Mouse (Mus musculus) MEL (cell line): Measurements from ENCODE around the gene Cdh19. TPM values are rescaled to one million over a fixed set of nuclear protein-coding genes. Genes with fewer than 3 reads are reported as not detected.

Experiments
- DNase-seq: peaks from one replicate; pipeline ENCODE4 v3.0.0; 2011; ENCODE audit warnings: low read depth, low spot score
- H3K27ac ChIP-seq: 2 replicates; pipeline ENCODE4 v1.5.1; 2012; ENCODE audit warnings: low read depth, mild to moderate bottlenecking, control low read depth, low read length, moderate library complexity; ENCODE audit not compliant: control insufficient read depth
- H3K27me3 ChIP-seq, 2 experiments: fragments of 150-350 bp in 1 of 2; sonication (generic) in 1 of 2; 2 replicates each; pipeline ENCODE4 v1.6.1; 2012; ENCODE audit warnings: low read length in 2 of 2, mild to moderate bottlenecking in 2 of 2, improper control_type of control experiment in 1 of 2, moderate library complexity in 1 of 2; ENCODE audit not compliant: insufficient read depth in 2 of 2, control insufficient read depth in 1 of 2
- H3K36me3 ChIP-seq, 2 experiments: 2 replicates each; pipeline ENCODE4 v1.6.1; 2012 to 2014; ENCODE audit warnings: low read length in 2 of 2, improper control_type of control experiment in 1 of 2, inconsistent platforms in 1 of 2, mild to moderate bottlenecking in 1 of 2; ENCODE audit not compliant: insufficient read depth in 2 of 2, control insufficient read depth in 1 of 2
- H3K4me1 ChIP-seq, 2 experiments: fragments of 150-350 bp in 1 of 2; sonication (generic) in 1 of 2; 2 replicates each; pipeline ENCODE4 v1.6.1; 2012; ENCODE audit warnings: low read length in 2 of 2, improper control_type of control experiment in 1 of 2, mild to moderate bottlenecking in 1 of 2; ENCODE audit not compliant: insufficient read depth in 2 of 2, control insufficient read depth in 1 of 2
- H3K4me3 ChIP-seq, 2 experiments: fragments of 150-350 bp in 1 of 2; sonication (generic) in 1 of 2; 2 replicates each; pipeline ENCODE4 v1.5.1; 2012; ENCODE audit warnings: low read depth in 2 of 2, low read length in 2 of 2, mild to moderate bottlenecking in 2 of 2, moderate library complexity in 2 of 2, control low read depth in 1 of 2, improper control_type of control experiment in 1 of 2; ENCODE audit not compliant: control insufficient read depth in 1 of 2, insufficient read depth in 1 of 2
- H3K79me2 ChIP-seq: 2 replicates; pipeline ENCODE4 v1.6.1; 2012; ENCODE audit warnings: mild to moderate bottlenecking, low read length, moderate library complexity; ENCODE audit not compliant: control insufficient read depth, poor library complexity, insufficient read depth
- H3K9ac ChIP-seq: 2 replicates; pipeline ENCODE4 v1.6.1; 2012; ENCODE audit warnings: low read depth, mild to moderate bottlenecking, control low read depth, low read length, moderate library complexity; ENCODE audit not compliant: control insufficient read depth, poor library complexity, severe bottlenecking
- H3K9me3 ChIP-seq: fragments of 150-350 bp; sonication (generic); replicated peaks from 2 replicates; pipeline ENCODE4 v1.6.1; 2012; ENCODE audit warnings: mild to moderate bottlenecking, low read length, improper control_type of control experiment, moderate library complexity; ENCODE audit not compliant: insufficient read depth
- CHD2 ChIP-seq: IDR thresholded peaks from 2 replicates; pipeline ENCODE4 v1.6.1; 2011; ENCODE audit warnings: low read length, improper control_type of control experiment
- ETS1 ChIP-seq: IDR thresholded peaks from 2 replicates; pipeline ENCODE4 v1.6.1; 2012; ENCODE audit warnings: low read depth, mild to moderate bottlenecking, inconsistent platforms, low read length, improper control_type of control experiment, moderate library complexity
- GABPA ChIP-seq: IDR thresholded peaks from 2 replicates; pipeline ENCODE4 v1.6.1; 2012; ENCODE audit warnings: low read depth, mild to moderate bottlenecking, inconsistent platforms, low read length, improper control_type of control experiment, moderate library complexity
- GATA1 ChIP-seq: IDR thresholded peaks from 2 replicates; pipeline ENCODE4 v1.6.1; 2011; ENCODE audit warnings: low read depth, low read length, improper control_type of control experiment
- KAT2A ChIP-seq: conservative IDR thresholded peaks from 2 replicates; pipeline ENCODE4 v1.6.1; 2012; ENCODE audit warnings: low read depth, low read length, improper control_type of control experiment, inconsistent platforms
- MAX ChIP-seq: IDR thresholded peaks from 2 replicates; pipeline ENCODE4 v1.6.1; 2011; ENCODE audit warnings: low read length, improper control_type of control experiment
- MAZ ChIP-seq: IDR thresholded peaks from 2 replicates; pipeline ENCODE4 v1.6.1; 2012; ENCODE audit warnings: low read depth, mild to moderate bottlenecking, inconsistent platforms, low read length, improper control_type of control experiment
- MYC ChIP-seq: IDR thresholded peaks from 2 replicates; pipeline ENCODE4 v1.6.1; 2011; ENCODE audit warnings: low read depth, mild to moderate bottlenecking, low read length, improper control_type of control experiment, moderate library complexity
- NELFE ChIP-seq: IDR thresholded peaks from 2 replicates; pipeline ENCODE4 v1.6.1; 2011; ENCODE audit warnings: low read depth, low read length, improper control_type of control experiment
- POLR2AphosphoS2 ChIP-seq: IDR thresholded peaks from 2 replicates; pipeline ENCODE4 v1.6.1; 2011; ENCODE audit warnings: low read length, improper control_type of control experiment
- POLR2AphosphoS5 ChIP-seq: IDR thresholded peaks from 2 replicates; pipeline ENCODE4 v1.6.1; 2012; ENCODE audit warnings: low read depth, borderline replicate concordance, mild to moderate bottlenecking, inconsistent platforms, low read length, moderate library complexity, mixed read lengths
- TBP ChIP-seq: IDR thresholded peaks from 2 replicates; pipeline ENCODE4 v1.8.0; 2011; ENCODE audit warnings: low read depth, low read length, improper control_type of control experiment
- UBTF ChIP-seq: IDR thresholded peaks from 2 replicates; pipeline ENCODE4 v1.6.1; 2012; ENCODE audit warnings: low read depth, mild to moderate bottlenecking, inconsistent platforms, low read length, improper control_type of control experiment, moderate library complexity, borderline replicate concordance; ENCODE audit not compliant: insufficient read depth
- ZKSCAN1 ChIP-seq: IDR thresholded peaks from 2 replicates; pipeline ENCODE4 v1.6.1; 2012; ENCODE audit warnings: low read depth, mild to moderate bottlenecking, inconsistent platforms, low read length, improper control_type of control experiment, moderate library complexity
- polyA plus RNA-seq, 2 experiments: library from polyadenylated mRNA; stranded (reverse) in 1 of 2; unstranded in 1 of 2; fragments of >175 nt in 1 of 2; fragments of >200 nt in 1 of 2; gene quantifications; 2 replicates each; pipeline versions ENCODE4 v1.2.1 to v1.2.4; 2012; ENCODE audit warnings: low replicate concordance in 2 of 2, low read depth in 1 of 2; ENCODE audit not compliant: insufficient read length in 2 of 2, insufficient read depth in 1 of 2, missing spikeins in 1 of 2
- total RNA-seq: library from RNA; depleted of rRNA; stranded (reverse); fragments of 300-350 nt; gene quantifications from 2 replicates; pipeline ENCODE4 v1.2.3, GENCODE M21; 2012

The Cdh19 gene
- total and polyA plus RNA-seq, 3 experiments = not detected

GRCm38 (mm10) chr1:110904266-110904665 is 73.1 kb downstream of the Cdh19 start:
- H3K4me1 ChIP-seq = peaks cover 3 to 4% of the 10 kb centered on the region in 2 experiments; a peak in 3 of 4 replicates
- no peak overlapping the region for H3K9ac ChIP-seq
- H3K79me2 ChIP-seq = no peaks in the 10 kb centered on the region
- H3K27ac ChIP-seq = no peak overlapping the region
- no peak for DNase-seq
- no peak overlapping the region for H3K4me3 ChIP-seq
- no peaks in the 10 kb centered on the region; a peak in 1 of 4 replicates for H3K27me3 ChIP-seq
- no peak for TF ChIP-seq GABPA
- TF ChIP-seq GATA1 = no peak
- TF ChIP-seq CHD2 = no peak
- no peak for TF ChIP-seq POLR2AphosphoS5
- no peak for TF ChIP-seq MAZ
- no peak for TF ChIP-seq KAT2A
- no peak for TF ChIP-seq ETS1
- TF ChIP-seq TBP = no peak
- TF ChIP-seq UBTF = no peak
- TF ChIP-seq MYC = no peak
- no peak for TF ChIP-seq MAX
- TF ChIP-seq ZKSCAN1 = no peak
- TF ChIP-seq POLR2AphosphoS2 = no peak
- no peak for TF ChIP-seq NELFE
- peaks cover 0 to 10% of the 10 kb centered on the region in 2 experiments; a peak in 2 of 4 replicates for H3K36me3 ChIP-seq
- H3K9me3 ChIP-seq = no peaks in the 10 kb centered on the region
